Mouse (Mus musculus) naive thymus-derived CD4-positive, alpha-beta T cell, adult 2 months (primary cell): ENCODE measurements around the gene Olfr46.
"Not testable (repeated sequence)": the region's sequence is repeated elsewhere in the genome, so short reads cannot be mapped to it uniquely, and the experiment has no call there.

Source experiments
- DNase-seq: peaks from one replicate; pipeline ENCODE4 v3.0.0-alpha.2; 2011; ENCODE audit warnings: low read depth

The Olfr46 gene

GRCm38 (mm10) chr7:140600969-140601368 lies at the start of gene Olfr46:
TSS of gene Olfr46 (plus strand) at chr7:140601269.
- DNase-seq = not testable (repeated sequence)

- DNase-seq = no peak
These were observed 33.5 kb upstream of the Olfr46 start, which contains the start of gene Olfr538 for GRCm38 (mm10) chr7:140567586-140567985. TSS of gene Olfr538 (plus strand) at chr7:140567886.

GRCm38 (mm10) chr7:140628670-140629069 lies 27.6 kb downstream of the Olfr46 start, which contains the start of gene Olfr61:
TSS of gene Olfr61 (plus strand) at chr7:140628970.
- not testable (repeated sequence) for DNase-seq

- no peak for DNase-seq
These were observed 29.5 kb downstream of the Olfr46 start for GRCm38 (mm10) chr7:140630559-140630958.

- no peak for DNase-seq
These were observed 45.1 kb downstream of the Olfr46 start, which contains the start of gene Olfr53 for GRCm38 (mm10) chr7:140646152-140646551. TSS of gene Olfr53 (plus strand) at chr7:140646452.

GRCm38 (mm10) chr7:140659630-140660029 lies 58.6 kb downstream of the Olfr46 start, which contains the start of gene Olfr539:
TSS of gene Olfr539 (plus strand) at chr7:140659930.
- DNase-seq = no peak
